In the genomic region with DNA sequence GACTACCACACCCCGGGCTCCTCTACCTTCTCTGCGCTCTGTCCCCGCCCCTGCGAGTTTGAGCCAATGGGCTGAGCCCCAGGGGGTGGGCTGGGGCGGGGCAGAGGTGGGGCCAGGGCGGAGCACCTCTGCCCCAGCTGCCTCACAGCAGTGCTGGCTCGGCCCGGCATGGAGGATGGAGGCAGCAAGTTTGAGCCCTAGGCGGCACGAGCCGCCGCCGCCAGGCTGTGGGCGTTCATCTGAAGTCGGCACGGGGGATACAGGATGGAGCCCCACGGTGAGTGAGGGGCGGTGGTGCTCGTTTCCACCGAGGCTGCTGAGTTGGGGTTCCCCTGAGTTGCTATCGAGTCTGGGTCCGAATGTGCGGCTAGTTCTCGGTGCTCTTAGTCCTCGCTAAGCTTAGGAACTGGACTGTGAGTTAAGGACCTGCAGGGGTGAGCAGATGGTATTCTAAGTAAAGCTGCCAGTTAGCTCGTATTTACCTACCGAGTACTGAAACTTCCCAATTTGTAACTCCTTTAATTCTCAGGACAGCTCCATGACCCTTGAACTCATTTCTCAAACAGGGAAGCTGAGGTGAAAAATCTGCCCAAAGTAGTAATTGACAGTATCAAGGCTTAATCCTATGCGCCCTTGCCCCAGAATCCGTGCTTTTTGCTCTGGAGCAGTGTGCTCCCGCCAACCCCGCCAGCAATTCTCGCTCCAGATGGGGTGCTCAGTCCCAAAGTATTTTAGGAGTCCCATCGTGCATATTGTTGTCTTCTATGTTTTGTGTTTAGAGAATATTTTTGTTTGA, we compare ENCODE assay signal across 8 mouse cellular contexts. TPM values are rescaled to one million over a fixed set of nuclear protein-coding genes. Genes with fewer than 3 reads are reported as not detected.
A peak's percentile ranks its signal among the peaks of the same experiment; 100 is the strongest.
DNase-seq lines count a peak whose midpoint lies in the region; ATAC-seq lines count a peak whose summit lies in the region.

No protein-coding gene starts in this region.

- peak overlapping the region; percentile 40 for H3K4me3 ChIP-seq in hindbrain, embryonic 14.5 days (replicated peaks; ENCODE audit: low read length)

- WGBS in hindbrain, embryonic 14.5 days, result 1% methylated on average over 33 of the region's 33 CpGs

- peak; percentile 98 for ATAC-seq in hindbrain, embryonic 14.5 days (ENCODE audit: low FRiP score)

- H3K27me3 ChIP-seq in hindbrain, embryonic 14.5 days (ENCODE audit: control insufficient read depth, insufficient read depth, low read length), result peaks cover 30% of the 10 kb centered on the region

- H3K9me3 ChIP-seq in hindbrain, embryonic 14.5 days (ENCODE audit: control insufficient read depth, low read length), result no peaks in the 10 kb centered on the region

- peak overlapping the region; percentile 73 for H3K4me2 ChIP-seq in hindbrain, embryonic 14.5 days (replicated peaks)

- peaks cover 10% of the 10 kb centered on the region; the same call in 1 of the 2 replicates for H3K4me1 ChIP-seq in hindbrain, embryonic 14.5 days (replicated peaks; ENCODE audit: control insufficient read depth, insufficient read depth, low read length)

- DNase-seq in WW6 (ENCODE audit: low read depth, low spot score), result peak; percentile 80
- DNase-seq in cerebellum, postnatal 36 days, result peak; percentile 54 to 70
- peak; percentile 77 to 81 for DNase-seq in frontal cortex, postnatal 36 days (ENCODE audit: low spot score in 2 of 2)
- peak; percentile 70 for DNase-seq in hindbrain, embryonic 14.5 days (ENCODE audit: low spot score)
- DNase-seq in left cerebral cortex, adult 18-20 months (ENCODE audit: low spot score in 2 of 2), result peak; percentile 78 to 85
- DNase-seq in lung, postnatal 4 days, result peak; percentile 92 to 94
- peak; percentile 51 for DNase-seq in retina, postnatal 7 days (ENCODE audit: low read depth, low spot score)
- DNase-seq in urinary bladder, adult 18-20 months (ENCODE audit: low spot score in 2 of 2), result peak; percentile 74 to 87

- H3K9ac ChIP-seq in hindbrain, embryonic 14.5 days, result peak overlapping the region; percentile 47

- H3K27ac ChIP-seq in hindbrain, embryonic 14.5 days, result no peak overlapping the region

- H3K36me3 ChIP-seq in hindbrain, embryonic 14.5 days (replicated peaks; ENCODE audit: control insufficient read depth, insufficient read depth), result no peaks in the 10 kb centered on the region

RNA-seq across cellular contexts. Expression of a gene that starts 15.5 kb away (rescaled TPM):
- polyA plus RNA-seq in hindbrain, embryonic 14.5 days (2014; fragmentation: Nextera tagmentation; extraction: Ambion mirVana), result 36.7 and 39.3 TPM in 2 replicates
- total RNA-seq in left cerebral cortex, adult 18-20 months (2021), result 10 to 100 TPM; 20.7 to 24.6 TPM
